Mouse (Mus musculus): ENCODE data around the gene Ddx6. TPM values are rescaled to one million over a fixed set of nuclear protein-coding genes. Genes with fewer than 3 reads are reported as not detected.
"Not testable (repeated sequence)": the region's sequence is repeated elsewhere in the genome, so short reads cannot be mapped to it uniquely, and the experiment has no call there.

The Ddx6 gene
- polyA plus RNA-seq, 1 experiment = 9.6 TPM

DNA sequence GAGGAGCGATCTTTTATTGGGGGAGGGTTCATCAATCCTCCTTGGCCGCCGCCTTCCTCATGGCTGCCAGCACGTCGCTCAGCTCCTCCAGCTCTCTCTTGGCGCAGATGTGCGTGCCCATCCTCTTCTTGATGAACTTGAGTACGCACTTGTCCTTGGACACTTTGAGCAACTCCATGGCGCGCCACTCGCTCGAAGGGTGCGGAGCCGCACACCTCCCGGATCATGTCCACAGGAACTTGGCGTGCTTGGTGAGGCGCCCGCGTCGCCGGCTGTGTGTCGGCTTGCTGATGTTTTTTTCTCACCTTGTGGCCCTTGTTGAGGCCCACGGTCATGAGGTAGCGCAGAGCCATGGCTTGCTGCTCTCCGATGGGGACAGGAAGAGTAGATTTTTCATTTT is 5.7 kb downstream of the Ddx6 start:
- Histone ChIP-seq H3K27me3 (ENCODE audit: control insufficient read depth, insufficient read depth, low read length) (no peaks in the 10 kb centered on the region), H3K4me1 (ENCODE audit: control insufficient read depth, insufficient read depth, insufficient read length, low read length) (peaks cover 6% of the 10 kb centered on the region), H3K27ac (ENCODE audit: insufficient read depth, low read depth, low read length) (no peak overlapping the region), H3K36me3 (ENCODE audit: control insufficient read depth, insufficient read depth, low read length) (peaks cover 59% of the 10 kb centered on the region), H3K4me3 (ENCODE audit: low read depth, low read length) (no peak overlapping the region)
- WGBS = 96% methylated on average over 25 of the region's 25 CpGs
- TF ChIP-seq CTCF (IDR thresholded peaks at IDR 0.05; ENCODE audit: extremely low read depth, insufficient read length, insufficient replicate concordance, low read depth, low read length) = no peak
- TF ChIP-seq POLR2A (IDR thresholded peaks at IDR 0.05; ENCODE audit: low read depth, low read length) = no peak

DNA sequence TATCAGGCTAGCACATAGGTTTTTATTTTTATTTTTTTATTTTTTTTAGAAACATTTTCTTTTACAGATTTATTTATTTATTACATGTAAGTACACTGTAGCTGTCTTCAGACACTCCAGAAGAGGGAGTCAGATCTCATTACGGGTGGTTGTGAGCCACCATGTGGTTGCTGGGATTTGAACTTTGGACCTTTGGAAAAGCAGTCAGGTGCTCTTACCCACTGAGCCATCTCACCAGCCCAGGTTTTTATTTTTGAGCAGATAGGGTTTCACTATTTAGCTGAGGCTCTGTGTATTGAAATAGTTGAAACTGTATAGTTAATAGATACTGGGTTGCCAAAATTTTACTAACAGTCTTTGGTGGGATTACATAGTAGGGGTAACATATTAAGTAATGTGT is 8.4 kb downstream of the Ddx6 start:
- H3K36me3 ChIP-seq (ENCODE audit: control insufficient read depth, insufficient read depth, low read length) = peaks cover 76% of the 10 kb centered on the region
- H3K4me1 ChIP-seq (ENCODE audit: control insufficient read depth, insufficient read depth, insufficient read length, low read length); H3K27ac ChIP-seq (ENCODE audit: insufficient read depth, low read depth, low read length); H3K4me3 ChIP-seq (ENCODE audit: low read depth, low read length); H3K27me3 ChIP-seq (ENCODE audit: control insufficient read depth, insufficient read depth, low read length): not testable (repeated sequence)
- 24% methylated on average over 1 of the region's 1 CpGs for WGBS

GRCm38 (mm10) chr9:44621114-44621513 is 16.4 kb downstream of the Ddx6 start:
- no peaks in the 10 kb centered on the region for H3K27me3 ChIP-seq (ENCODE audit: control insufficient read depth, insufficient read depth, low read length)
- no peak for TF ChIP-seq CTCF (IDR thresholded peaks at IDR 0.05; ENCODE audit: extremely low read depth, insufficient read length, insufficient replicate concordance, low read depth, low read length)
- no peak for TF ChIP-seq POLR2A (IDR thresholded peaks at IDR 0.05; ENCODE audit: low read depth, low read length)
- 82% methylated on average over 3 of the region's 3 CpGs for WGBS
- no peak overlapping the region for H3K27ac ChIP-seq (ENCODE audit: insufficient read depth, low read depth, low read length)
- H3K4me3 ChIP-seq (ENCODE audit: low read depth, low read length) = no peak overlapping the region
- no peaks in the 10 kb centered on the region for H3K4me1 ChIP-seq (ENCODE audit: control insufficient read depth, insufficient read depth, insufficient read length, low read length)
- H3K36me3 ChIP-seq (ENCODE audit: control insufficient read depth, insufficient read depth, low read length) = peaks cover 74% of the 10 kb centered on the region

GRCm38 (mm10) chr9:44624390-44624789 is 19.7 kb downstream of the Ddx6 start:
- peaks cover 65% of the 10 kb centered on the region for H3K36me3 ChIP-seq (ENCODE audit: control insufficient read depth, insufficient read depth, low read length)

DNA sequence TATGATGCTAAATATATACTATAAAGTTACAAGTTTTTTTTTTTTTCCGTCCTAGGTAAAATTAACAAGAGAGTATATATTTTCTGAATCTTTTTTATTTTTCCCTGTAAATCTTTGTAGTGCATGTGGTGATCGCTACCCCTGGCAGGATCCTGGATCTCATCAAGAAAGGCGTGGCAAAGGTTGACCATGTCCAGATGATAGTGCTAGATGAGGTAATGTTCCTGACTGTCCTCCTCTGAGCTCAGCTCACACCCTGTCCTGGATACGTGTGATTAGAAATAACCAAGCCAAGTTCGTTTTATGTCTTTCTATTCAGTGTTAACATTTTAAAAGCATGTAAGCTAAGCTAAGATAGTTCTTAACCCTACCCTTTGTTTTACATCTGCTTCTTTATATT is 21.6 kb downstream of the Ddx6 start:
- 73% methylated on average over 5 of the region's 5 CpGs for WGBS
- Histone ChIP-seq H3K27ac (ENCODE audit: insufficient read depth, low read depth, low read length) (no peak overlapping the region), H3K36me3 (ENCODE audit: control insufficient read depth, insufficient read depth, low read length) (peaks cover 65% of the 10 kb centered on the region), H3K4me3 (ENCODE audit: low read depth, low read length) (no peak overlapping the region), H3K4me1 (ENCODE audit: control insufficient read depth, insufficient read depth, insufficient read length, low read length) (no peaks in the 10 kb centered on the region), H3K27me3 (ENCODE audit: control insufficient read depth, insufficient read depth, low read length) (no peaks in the 10 kb centered on the region)
- TF ChIP-seq CTCF (IDR thresholded peaks at IDR 0.05; ENCODE audit: extremely low read depth, insufficient read length, insufficient replicate concordance, low read depth, low read length) = no peak
- no peak for TF ChIP-seq POLR2A (IDR thresholded peaks at IDR 0.05; ENCODE audit: low read depth, low read length)

More at GRCm38 (mm10) chr9:44624390-44624789, 19.7 kb downstream of the Ddx6 start:
- TF ChIP-seq POLR2A (IDR thresholded peaks at IDR 0.05; ENCODE audit: low read depth, low read length) = no peak
- no peak for TF ChIP-seq CTCF (IDR thresholded peaks at IDR 0.05; ENCODE audit: extremely low read depth, insufficient read length, insufficient replicate concordance, low read depth, low read length)
- H3K4me3 ChIP-seq (ENCODE audit: low read depth, low read length) = no peak overlapping the region
- H3K27me3 ChIP-seq (ENCODE audit: control insufficient read depth, insufficient read depth, low read length) = no peaks in the 10 kb centered on the region
- WGBS = 38% methylated on average over 5 of the region's 5 CpGs
- H3K4me1 ChIP-seq (ENCODE audit: control insufficient read depth, insufficient read depth, insufficient read length, low read length) = no peaks in the 10 kb centered on the region
- no peak overlapping the region for H3K27ac ChIP-seq (ENCODE audit: insufficient read depth, low read depth, low read length)

DNA sequence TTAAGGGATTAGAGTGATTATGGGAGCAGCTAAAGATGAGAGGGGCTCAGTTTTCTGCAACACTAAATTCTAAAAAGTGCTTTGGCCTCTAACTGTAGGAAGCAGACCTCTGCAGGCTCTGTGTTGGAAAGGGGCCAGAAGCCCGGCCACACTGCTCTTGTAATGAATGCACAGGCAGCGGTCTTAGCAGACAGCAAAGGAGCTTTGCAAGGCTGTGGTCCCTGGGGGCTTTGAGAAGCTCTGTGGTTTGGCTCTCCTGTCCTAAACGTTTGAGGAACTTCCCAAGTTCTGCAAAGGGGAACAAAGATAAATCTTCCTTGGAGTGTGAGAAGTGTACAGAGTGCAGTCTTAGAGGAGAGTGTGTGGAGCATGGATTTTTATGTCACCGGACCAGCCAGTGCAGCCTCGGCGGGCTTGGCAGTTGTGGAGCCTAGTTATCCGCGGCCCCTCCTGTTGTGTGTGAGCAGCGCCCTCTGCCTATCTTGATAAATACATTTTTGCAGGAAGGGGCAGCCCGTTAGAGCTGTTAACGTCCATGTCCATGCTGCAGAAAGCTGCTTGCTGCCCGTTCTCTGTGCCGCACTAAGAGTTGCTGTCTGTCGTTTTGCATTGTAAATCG is 33.0 kb downstream of the Ddx6 start:
- H3K27me3 ChIP-seq (ENCODE audit: control insufficient read depth, insufficient read depth, low read length) = no peaks in the 10 kb centered on the region
- H3K36me3 ChIP-seq (ENCODE audit: control insufficient read depth, insufficient read depth, low read length) = peaks cover 50% of the 10 kb centered on the region
- TF ChIP-seq POLR2A (IDR thresholded peaks at IDR 0.05; ENCODE audit: low read depth, low read length) (no peak), CTCF (IDR thresholded peaks at IDR 0.05; ENCODE audit: extremely low read depth, insufficient read length, insufficient replicate concordance, low read depth, low read length) (no peak)
- H3K4me3 ChIP-seq (ENCODE audit: low read depth, low read length) = no peak overlapping the region
- whole genome bisulfite sequencing = 71% methylated on average over 15 of the region's 15 CpGs
- H3K4me1 ChIP-seq (ENCODE audit: control insufficient read depth, insufficient read depth, insufficient read length, low read length) = no peaks in the 10 kb centered on the region
- no peak overlapping the region for H3K27ac ChIP-seq (ENCODE audit: insufficient read depth, low read depth, low read length)

GRCm38 (mm10) chr9:44638726-44639125 is 34.0 kb downstream of the Ddx6 start:
- not testable (repeated sequence) for H3K27me3 ChIP-seq (ENCODE audit: control insufficient read depth, insufficient read depth, low read length); H3K4me1 ChIP-seq (ENCODE audit: control insufficient read depth, insufficient read depth, insufficient read length, low read length); H3K4me3 ChIP-seq (ENCODE audit: low read depth, low read length); H3K27ac ChIP-seq (ENCODE audit: insufficient read depth, low read depth, low read length)
- WGBS = 84% methylated on average over 9 of the region's 9 CpGs
- H3K36me3 ChIP-seq (ENCODE audit: control insufficient read depth, insufficient read depth, low read length) = peaks cover 41% of the 10 kb centered on the region

DNA sequence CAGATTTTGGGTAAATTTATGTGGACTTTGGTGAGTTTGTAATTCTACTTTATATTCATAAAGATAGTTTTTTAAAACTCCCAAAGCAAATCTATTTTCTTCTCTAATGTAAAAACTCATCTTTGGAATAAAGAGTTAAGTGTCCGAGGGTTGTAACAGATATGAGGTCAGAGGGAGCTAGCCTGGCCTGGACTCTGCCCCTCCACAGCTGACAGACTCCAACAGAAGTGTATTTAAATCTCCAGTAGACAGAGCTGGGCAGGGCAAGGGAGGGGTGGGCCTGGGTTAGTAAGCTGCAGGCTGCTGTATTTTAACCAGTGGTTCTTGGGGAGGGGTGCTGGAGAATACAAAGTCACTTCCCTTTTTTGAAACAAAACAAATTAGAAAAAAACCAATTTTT is 35.3 kb downstream of the Ddx6 start:
- H3K27ac ChIP-seq (ENCODE audit: insufficient read depth, low read depth, low read length); H3K4me1 ChIP-seq (ENCODE audit: control insufficient read depth, insufficient read depth, insufficient read length, low read length); H3K4me3 ChIP-seq (ENCODE audit: low read depth, low read length); H3K27me3 ChIP-seq (ENCODE audit: control insufficient read depth, insufficient read depth, low read length): not testable (repeated sequence)
- WGBS = 15% methylated on average over 1 of the region's 1 CpGs
- peaks cover 31% of the 10 kb centered on the region for H3K36me3 ChIP-seq (ENCODE audit: control insufficient read depth, insufficient read depth, low read length)
